13 mouse cellular contexts compared by ENCODE assay signal in the genomic region with DNA sequence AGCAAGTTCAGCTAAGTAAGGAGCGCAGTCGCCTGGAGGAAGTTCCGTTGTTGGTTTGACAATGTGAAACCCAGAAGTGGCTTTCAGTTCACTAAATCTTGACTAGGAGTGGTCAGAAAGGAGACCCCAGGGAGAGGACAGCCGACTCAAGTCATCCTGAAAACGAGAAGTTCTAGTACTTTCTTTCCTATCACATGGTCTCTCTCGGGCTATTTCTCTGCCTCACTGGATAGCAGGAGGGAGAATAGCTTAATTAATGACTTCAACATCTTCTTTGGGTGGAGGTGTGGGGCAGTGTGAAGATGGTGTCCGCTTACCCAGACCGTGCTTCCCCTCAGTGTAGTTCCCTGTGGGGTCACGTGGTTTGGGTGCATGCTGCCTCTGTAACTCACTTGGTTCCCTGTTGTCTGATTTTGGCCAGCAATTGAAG. TPM values are rescaled to one million over a fixed set of nuclear protein-coding genes. Genes with fewer than 3 reads are reported as not detected.
DNase-seq lines count a peak whose midpoint lies in the region; ATAC-seq and TF ChIP-seq lines count a peak whose summit lies in the region.
"Had no signal": no experiment of that assay in that cellular context is flagged by ENCODE, and none has a peak within 500 bp of the region (broad histone marks: within the 10 kb centered on the region; RNA-seq: fewer than 3 reads in every experiment).

No protein-coding gene starts in this region.

- H3K4me1 ChIP-seq in liver, embryonic 14.5 days (replicated peaks; ENCODE audit: control insufficient read depth in 2 of 2, insufficient read depth in 2 of 2, low read length in 1 of 2), result no peaks in the 10 kb centered on the region
- no peaks in the 10 kb centered on the region for H3K4me1 ChIP-seq in liver, embryonic 12.5 days
- no peaks in the 10 kb centered on the region for H3K4me1 ChIP-seq in forebrain, embryonic 13.5 days
- H3K4me1 ChIP-seq: forebrain, embryonic 10.5 days; limb, embryonic 13.5 days; neural tube, embryonic 13.5 days had no signal

- H3K36me3 ChIP-seq in liver, embryonic 14.5 days (replicated peaks; ENCODE audit: control insufficient read depth, insufficient read depth, low read depth), result no peaks in the 10 kb centered on the region
- no peaks in the 10 kb centered on the region for H3K36me3 ChIP-seq in liver, embryonic 12.5 days
- H3K36me3 ChIP-seq in splenic B cell, adult 2 months (ENCODE audit: control insufficient read depth, insufficient read depth, low read length, poor library complexity, severe bottlenecking), result no peaks in the 10 kb centered on the region
- H3K36me3 ChIP-seq in forebrain, embryonic 13.5 days (ENCODE audit: poor library complexity, severe bottlenecking), result no peaks in the 10 kb centered on the region
- H3K36me3 ChIP-seq: forebrain, embryonic 10.5 days; limb, embryonic 13.5 days; neural tube, embryonic 13.5 days had no signal

- no peaks in the 10 kb centered on the region for H3K27me3 ChIP-seq in liver, embryonic 14.5 days (ENCODE audit: control insufficient read depth, insufficient read depth, low read length)
- no peaks in the 10 kb centered on the region for H3K27me3 ChIP-seq in liver, embryonic 12.5 days (replicated peaks)
- no peaks in the 10 kb centered on the region for H3K27me3 ChIP-seq in splenic B cell, adult 2 months (ENCODE audit: control insufficient read depth, insufficient read depth, low read length, poor library complexity, severe bottlenecking)
- no peaks in the 10 kb centered on the region for H3K27me3 ChIP-seq in forebrain, embryonic 13.5 days
- H3K27me3 ChIP-seq: limb, embryonic 13.5 days; neural tube, embryonic 13.5 days had no signal

- H3K27ac ChIP-seq in liver, embryonic 14.5 days, result no peak overlapping the region
- no peak overlapping the region for H3K27ac ChIP-seq in liver, embryonic 12.5 days
- H3K27ac ChIP-seq in forebrain, embryonic 13.5 days, result no peak overlapping the region
- H3K27ac ChIP-seq: forebrain, embryonic 10.5 days; kidney, postnatal 0 days; limb, embryonic 13.5 days; neural tube, embryonic 13.5 days had no signal

- TF ChIP-seq CTCF in liver, embryonic 14.5 days (IDR thresholded peaks at IDR 0.05; ENCODE audit: low read depth), result no peak

- H3K9me3 ChIP-seq in liver, embryonic 14.5 days (ENCODE audit: control insufficient read depth, low read length), result no peaks in the 10 kb centered on the region
- no peaks in the 10 kb centered on the region for H3K9me3 ChIP-seq in liver, embryonic 12.5 days (replicated peaks)
- no peaks in the 10 kb centered on the region for H3K9me3 ChIP-seq in forebrain, embryonic 13.5 days (replicated peaks)
- H3K9me3 ChIP-seq: forebrain, embryonic 10.5 days; limb, embryonic 13.5 days; neural tube, embryonic 13.5 days had no signal

- H3K9ac ChIP-seq in liver, embryonic 14.5 days (replicated peaks), result no peak overlapping the region
- H3K9ac ChIP-seq in liver, embryonic 12.5 days, result no peak overlapping the region
- H3K9ac ChIP-seq in forebrain, embryonic 13.5 days, result no peak overlapping the region
- H3K9ac ChIP-seq: limb, embryonic 13.5 days; neural tube, embryonic 13.5 days had no signal

- no peak overlapping the region for H3K4me3 ChIP-seq in liver, embryonic 14.5 days (ENCODE audit: insufficient read depth in 1 of 2, low read depth in 2 of 2, low read length in 2 of 2)
- no peak overlapping the region for H3K4me3 ChIP-seq in liver, embryonic 12.5 days
- H3K4me3 ChIP-seq in forebrain, embryonic 13.5 days, result no peak overlapping the region
- H3K4me3 ChIP-seq: forebrain, embryonic 10.5 days; limb, embryonic 13.5 days; neural tube, embryonic 13.5 days had no signal

- 49% methylated on average over 9 of the region's 9 CpGs for WGBS in liver, embryonic 14.5 days (ENCODE audit: insufficient replicate concordance)
- WGBS in liver, embryonic 12.5 days (ENCODE audit: insufficient replicate concordance), result 55% methylated on average over 9 of the region's 9 CpGs
- 91% methylated on average over 9 of the region's 9 CpGs for WGBS in forebrain, embryonic 13.5 days

- no peak for TF ChIP-seq EP300 in liver, embryonic 14.5 days (IDR thresholded peaks at IDR 0.05; ENCODE audit: low read depth)

- DNase-seq in adrenal gland, postnatal 14 days, result peak; percentile 14
- no peak for DNase-seq in adrenal gland, adult 18-20 months (ENCODE audit: low spot score in 2 of 2)
- peak in 1 of 3 experiments; percentile 10 for DNase-seq in liver, embryonic 14.5 days (ENCODE audit: low read depth in 3 of 3, low spot score in 3 of 3)
- DNase-seq in splenic B cell, adult 2 months (ENCODE audit: low read depth, low spot score), result peak; percentile 95
- DNase-seq in cerebellum, adult 18-20 months, result no peak
- DNase-seq: cerebellum, postnatal 25 days had no signal

- H3K4me2 ChIP-seq in liver, embryonic 14.5 days (ENCODE audit: low read depth), result no peak overlapping the region
- no peak overlapping the region for H3K4me2 ChIP-seq in liver, embryonic 12.5 days
- H3K4me2 ChIP-seq in forebrain, embryonic 13.5 days, result no peak overlapping the region
- H3K4me2 ChIP-seq: limb, embryonic 13.5 days; neural tube, embryonic 13.5 days had no signal

- peak; percentile 66 for ATAC-seq in liver, embryonic 14.5 days (ENCODE audit: insufficient read depth)
- ATAC-seq in liver, embryonic 12.5 days, result no peak
- ATAC-seq in megakaryocyte, adult 5-6 weeks (ENCODE audit: poor library complexity, severe bottlenecking), result peak; percentile 87
- ATAC-seq in forebrain, embryonic 13.5 days, result no peak

RNA-seq across cellular contexts. Expression of a gene that starts 33.3 kb away (rescaled TPM):
- 19.0 and 19.6 TPM in 2 replicates for total RNA-seq in adrenal gland, postnatal 14 days (2021)
- 10 to 100 TPM; 10.7 to 38.7 TPM for total RNA-seq in adrenal gland, adult 18-20 months (2021)
- 2.7 TPM in 2 replicates for polyA plus RNA-seq in liver, embryonic 14.5 days (2012; rRNA removed)
- 2.0 TPM in 2 replicates for polyA plus RNA-seq in liver, embryonic 14.5 days (2014; fragmentation: Nextera tagmentation; extraction: Ambion mirVana)
- 3.8 and 4.1 TPM in 2 replicates for polyA plus RNA-seq in liver, embryonic 12.5 days (2016; fragmentation: Nextera tagmentation; extraction: Ambion mirVana)
- 5.3 and 7.5 TPM in 2 replicates for total RNA-seq in megakaryocyte, adult 5-6 weeks (2015)
- total RNA-seq in megakaryocyte, adult 5-6 weeks (2017), result 4.3 and 7.4 TPM in 2 replicates
- polyA plus RNA-seq in forebrain, embryonic 13.5 days (2015; fragmentation: Nextera tagmentation; extraction: Ambion mirVana), result 8.6 and 9.7 TPM in 2 replicates

RNA-seq across cellular contexts. Expression of a gene that starts 54.3 kb away (rescaled TPM):
- total RNA-seq in adrenal gland, postnatal 14 days (2021), result 5.4 and 5.7 TPM in 2 replicates
- total RNA-seq in adrenal gland, adult 18-20 months (2021), result 1 to 10 TPM; 1.7 to 3.6 TPM
- polyA plus RNA-seq in liver, embryonic 14.5 days (2012; rRNA removed), result 0.44 and 0.51 TPM in 2 replicates
- polyA plus RNA-seq in liver, embryonic 14.5 days (2014; fragmentation: Nextera tagmentation; extraction: Ambion mirVana), result 0.27 and 0.45 TPM in 2 replicates
- 0.85 and 0.98 TPM in 2 replicates for polyA plus RNA-seq in liver, embryonic 12.5 days (2016; fragmentation: Nextera tagmentation; extraction: Ambion mirVana)
- total RNA-seq in megakaryocyte, adult 5-6 weeks (2015), result 0.98 and 2.9 TPM in 2 replicates
- total RNA-seq in megakaryocyte, adult 5-6 weeks (2017), result 3.0 and 4.6 TPM in 2 replicates
- 1.2 and 1.5 TPM in 2 replicates for polyA plus RNA-seq in forebrain, embryonic 13.5 days (2015; fragmentation: Nextera tagmentation; extraction: Ambion mirVana)

Comparison
In these comparisons a context has a peak if more than half of its experiments do, and no peak if none do; other contexts are left out.
1. DNase-seq: peak in adrenal gland, postnatal 14 days (single experiment) and splenic B cell, adult 2 months (single experiment); none in adrenal gland, adult 18-20 months (0 of 2) and cerebellum, adult 18-20 months (0 of 2).
2. ATAC-seq: peak in liver, embryonic 14.5 days (single experiment) and megakaryocyte, adult 5-6 weeks (single experiment); none in liver, embryonic 12.5 days (single experiment) and forebrain, embryonic 13.5 days (single experiment).